Comparison of ENCODE assay signal across 14 mouse cellular contexts in genomic region chr14:55777176-55777575, GRCm38 (mm10). TPM values are rescaled to one million over a fixed set of nuclear protein-coding genes. Genes with fewer than 3 reads are reported as not detected.
"Had no signal": no experiment of that assay in that cellular context is flagged by ENCODE, and none has a peak within 500 bp of the region (broad histone marks: within the 10 kb centered on the region; RNA-seq: fewer than 3 reads in every experiment).

No protein-coding gene starts in this region.

- H3K4me2 ChIP-seq: kidney, embryonic 15.5 days; liver, embryonic 11.5 days; liver, embryonic 15.5 days; midbrain, embryonic 15.5 days had no signal

- ATAC-seq: midbrain, embryonic 15.5 days had no signal

- DNase-seq: kidney, adult 2 months; kidney, postnatal 14 days; lung, adult 2 months; lung, postnatal 10 days; right cerebral cortex, postnatal 25 days had no signal

- H3K36me3 ChIP-seq: liver, embryonic 15.5 days; midbrain, embryonic 10.5 days; midbrain, embryonic 15.5 days had no signal

- H3K27ac ChIP-seq: kidney, embryonic 15.5 days; left cerebral cortex, adult 2 months; limb, embryonic 10.5 days; liver, embryonic 15.5 days; midbrain, embryonic 10.5 days; midbrain, embryonic 15.5 days had no signal

- H3K9me3 ChIP-seq: kidney, embryonic 15.5 days; limb, embryonic 10.5 days; liver, embryonic 15.5 days; midbrain, embryonic 10.5 days; midbrain, embryonic 15.5 days had no signal

- H3K4me3 ChIP-seq: kidney, embryonic 15.5 days; left cerebral cortex, adult 2 months; limb, embryonic 10.5 days; liver, embryonic 15.5 days; midbrain, embryonic 10.5 days; midbrain, embryonic 15.5 days had no signal

- H3K9ac ChIP-seq: kidney, embryonic 15.5 days; liver, embryonic 15.5 days; midbrain, embryonic 15.5 days had no signal

RNA-seq across cellular contexts. Expression of gene Cideb, which starts 18.9 kb away (rescaled TPM):
- polyA plus RNA-seq: neural tube, embryonic 14.5 days; thymus, postnatal 0 days had no signal
